Mouse (Mus musculus) activated CD4-positive, CD25-positive, alpha-beta regulatory T cell (primary cell): ENCODE measurements around the gene Pet100. TPM values are rescaled to one million over a fixed set of nuclear protein-coding genes. Genes with fewer than 3 reads are reported as not detected.

Experiments
- polyA plus RNA-seq, 2 experiments: library from polyadenylated mRNA; unstranded; fragments of 100-300 nt; shearing (Covaris generic); gene quantifications; one replicate each; pipeline ENCODE4 v1.2.1; 2017

The Pet100 gene
- polyA plus RNA-seq: 100 to 1,000 TPM; 122 to 131 TPM

DNA sequence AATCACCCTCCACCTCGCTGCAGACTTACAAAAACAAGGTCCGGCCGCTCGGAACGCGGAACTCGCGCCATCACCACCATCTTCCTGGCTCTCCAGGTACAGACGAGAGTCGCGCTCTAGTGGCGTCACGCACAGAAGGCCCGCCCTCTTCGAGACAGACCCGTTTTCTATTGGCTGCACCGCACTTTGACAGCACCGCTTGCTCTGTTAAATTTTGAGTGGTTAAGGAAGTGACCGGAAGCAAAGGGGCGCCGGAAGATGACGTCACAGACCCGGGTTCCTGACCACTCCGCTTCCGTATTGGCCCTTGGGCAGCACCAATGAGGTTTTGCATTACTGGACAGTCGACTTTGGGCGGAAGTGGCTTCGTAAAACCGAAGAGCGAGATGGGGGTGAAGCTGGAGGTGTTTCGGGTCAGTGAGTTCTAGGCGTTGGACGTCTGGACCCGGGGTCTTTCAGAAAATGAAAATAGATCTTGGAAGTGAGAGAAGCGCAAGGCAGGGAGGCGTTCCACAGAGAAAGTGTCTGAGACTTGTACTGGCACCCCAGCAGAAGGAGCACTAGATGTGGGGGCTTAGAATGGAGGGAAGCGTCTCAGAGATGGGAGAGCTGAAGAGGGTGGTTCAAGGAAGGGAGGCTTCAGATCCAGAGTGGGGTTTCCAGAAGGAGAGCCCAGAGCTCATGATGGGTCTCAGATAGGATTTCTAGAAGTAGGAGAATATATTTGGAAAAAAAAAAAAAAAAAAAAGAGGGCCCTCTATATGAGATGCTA, at the start of gene Pet100, which contains the start of gene Xab2:
Pet100 (plus strand) TSS at position 350 of the 772 bp plus-strand sequence.
Xab2 (minus strand) TSS at position 118 of the 772 bp plus-strand sequence.

DNA sequence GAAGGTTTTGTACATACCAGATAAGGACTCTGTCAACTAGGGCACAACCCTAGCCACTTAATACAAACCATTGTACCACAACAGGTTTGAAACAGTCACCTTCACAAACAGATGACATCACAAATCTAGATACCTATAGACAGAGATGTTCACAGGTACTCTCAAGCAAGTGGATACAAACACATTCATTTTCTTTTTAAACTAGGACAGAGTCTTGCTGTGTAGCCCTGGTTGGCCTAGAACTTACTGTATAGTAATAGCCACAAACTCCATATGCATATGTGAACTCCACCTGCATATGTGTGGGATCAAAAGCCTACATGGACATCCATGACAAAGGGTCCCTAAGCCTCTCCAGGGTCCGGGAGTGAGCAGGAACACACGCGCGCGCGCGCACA, 34.4 kb upstream of the Pet100 start, which contains the start of gene Camsap3:
Camsap3 (plus strand) TSS at position 301 of the 398 bp plus-strand sequence.

DNA sequence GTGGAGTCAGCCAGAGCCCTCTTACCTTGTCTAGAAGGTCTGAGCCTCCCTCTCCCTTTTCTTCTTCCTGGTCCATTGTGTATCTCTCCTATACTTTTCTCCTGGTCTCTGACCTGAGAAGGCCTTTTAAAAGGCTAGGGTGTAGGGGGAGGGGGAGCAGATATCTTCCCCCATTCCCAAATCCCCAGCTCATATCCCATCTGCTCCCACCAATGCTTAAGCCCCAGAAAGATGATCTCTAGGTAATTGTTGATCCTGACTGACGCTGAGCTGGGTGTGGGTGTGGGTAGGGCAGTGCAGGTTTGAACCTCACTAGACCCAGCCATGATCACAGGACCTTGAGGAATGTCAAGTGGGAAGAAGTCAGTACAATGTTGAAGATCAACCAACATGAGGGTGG, 4.1 kb downstream of the Pet100 start, which contains the start of gene Pcp2:
Pcp2 (minus strand) TSS at position 101 of the 400 bp plus-strand sequence.

DNA sequence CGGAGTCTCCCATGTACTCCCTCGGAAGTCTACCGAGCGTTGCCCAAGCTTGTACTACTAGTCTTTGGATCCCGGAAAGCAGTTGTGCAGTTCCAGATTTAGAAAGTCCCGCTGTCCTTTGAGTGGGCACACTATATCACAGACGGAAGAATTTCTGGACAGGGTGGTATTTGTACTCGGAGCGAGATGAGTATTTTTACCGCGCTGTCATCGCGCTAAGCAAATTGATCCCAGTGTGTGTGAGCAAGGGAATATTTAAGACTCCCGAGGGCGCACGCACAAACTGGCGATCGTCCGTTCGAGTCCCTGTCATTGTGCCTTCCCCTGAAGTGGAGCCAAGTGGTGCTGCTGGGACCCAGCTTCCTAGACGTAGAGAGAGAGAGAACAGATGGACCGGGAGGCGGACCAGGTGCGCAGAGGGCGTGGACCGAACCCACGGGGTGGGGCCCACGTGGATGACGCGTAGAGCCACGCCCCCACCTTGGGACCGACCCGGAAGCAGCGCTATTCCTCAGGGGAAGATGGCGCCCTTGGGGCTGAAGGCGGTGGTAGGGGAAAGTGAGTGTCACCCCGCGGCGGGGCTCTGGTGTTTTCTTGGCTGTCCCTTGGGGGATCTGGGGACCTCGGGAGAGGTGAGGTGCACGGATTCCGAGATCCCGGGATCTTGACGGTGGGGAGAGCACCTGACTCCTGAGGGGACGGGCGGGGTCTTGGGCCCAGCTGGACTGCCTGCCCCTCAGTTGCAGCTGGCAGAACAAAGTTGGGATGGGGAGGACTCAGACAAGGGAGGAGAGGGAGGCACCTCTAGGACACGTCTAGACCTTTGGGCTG, 9.5 kb downstream of the Pet100 start, which contains the start of gene Stxbp2:
Stxbp2 (plus strand) TSS at position 309 of the 831 bp plus-strand sequence.

DNA sequence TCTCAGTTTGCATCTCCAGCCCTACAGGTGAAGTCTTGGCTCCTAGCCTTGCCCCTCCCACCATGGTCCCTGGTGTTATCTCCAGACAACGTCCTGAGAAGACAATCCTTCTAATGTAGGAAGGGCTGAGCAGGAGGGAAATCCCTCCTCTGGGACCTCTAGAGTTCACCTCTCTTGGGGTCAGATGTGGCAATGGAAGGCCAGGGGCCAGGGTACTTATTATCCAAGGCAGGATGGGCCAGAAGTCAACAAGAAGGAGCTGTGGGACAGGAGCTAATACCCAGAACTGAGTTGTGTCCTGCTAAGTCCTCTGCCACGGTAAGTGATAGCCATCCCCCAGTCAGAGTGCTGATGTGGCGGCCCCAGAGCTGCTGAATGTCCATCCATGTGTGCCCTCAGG, 34.2 kb downstream of the Pet100 start, which contains the start of gene Retn:
Retn (plus strand) TSS at position 245 of the 400 bp plus-strand sequence.

DNA sequence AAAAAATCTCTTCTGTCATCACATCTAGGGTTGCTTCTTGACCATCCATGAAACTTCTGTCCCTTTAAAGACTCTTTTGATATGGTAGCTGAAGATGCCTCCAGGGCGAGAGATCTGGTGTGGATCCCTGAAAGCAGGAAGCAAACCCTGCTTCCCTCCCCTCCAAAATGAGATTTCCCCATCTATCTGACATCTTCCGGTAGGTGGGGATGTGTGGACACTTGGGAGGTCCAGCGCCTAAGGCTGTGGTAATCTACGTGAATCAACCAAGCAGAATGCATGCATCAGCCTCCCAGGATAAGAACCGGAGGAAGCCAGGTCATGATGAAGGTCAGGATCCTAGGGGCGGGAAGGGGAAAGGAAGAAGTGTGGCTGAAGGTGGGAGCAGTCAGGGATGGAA, 44.2 kb downstream of the Pet100 start, which contains the start of gene Mcemp1:
Mcemp1 (plus strand) TSS at position 248 of the 400 bp plus-strand sequence.

DNA sequence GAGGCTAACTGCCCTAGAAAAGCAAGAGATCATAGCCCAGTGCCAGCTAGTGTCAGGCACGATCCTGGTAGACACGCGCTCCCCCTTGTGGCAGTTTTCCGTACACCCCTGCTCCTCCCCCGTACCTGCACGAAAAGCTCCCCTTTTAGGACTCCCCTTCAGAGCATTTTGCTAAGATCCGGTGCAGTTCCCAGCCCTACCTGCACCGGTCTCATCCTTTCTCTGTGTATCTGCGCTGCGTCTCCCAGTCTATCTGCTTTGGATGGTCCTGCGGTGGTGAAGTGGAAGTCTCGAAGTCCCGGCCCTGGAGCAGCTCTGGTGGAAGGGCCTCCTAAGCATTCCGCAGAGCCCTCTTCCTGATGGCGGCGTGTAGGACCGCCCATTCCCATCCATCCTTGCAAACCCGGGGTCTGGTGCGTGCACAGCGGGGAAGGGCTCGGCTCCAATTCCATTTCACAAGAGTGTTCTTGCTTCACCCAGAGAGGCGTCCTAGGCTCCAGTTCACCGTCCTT, 50.7 kb downstream of the Pet100 start, which contains the start of gene Fcor:
Fcor (minus strand) TSS at position 383 of the 512 bp plus-strand sequence.

Other genes starting within 250 kb of the Pet100 start
- 10 to 100 TPM; 54.8 to 71.1 TPM for gene Arhgef18, start 228.5 kb upstream of the Pet100 start, polyA plus RNA-seq
- 1 to 10 TPM; 4.8 to 5.7 TPM for gene Pex11g, start 153.9 kb upstream of the Pet100 start, polyA plus RNA-seq
- not detected for gene Tex45, start 150.7 kb upstream of the Pet100 start, polyA plus RNA-seq
- 10 to 100 TPM in 1 of 2 experiments, 1 to 10 TPM in 1; 5.3 to 13.0 TPM for gene Zfp358, start 128.4 kb upstream of the Pet100 start, polyA plus RNA-seq
- 10 to 100 TPM; 79.5 to 93.9 TPM for gene Mcoln1, start 121.1 kb upstream of the Pet100 start, polyA plus RNA-seq
- gene Pnpla6, start 106.2 kb upstream of the Pet100 start, polyA plus RNA-seq: 10 to 100 TPM; 22.3 to 27.5 TPM
- gene C330021F23Rik, start 53.6 kb upstream of the Pet100 start, polyA plus RNA-seq: under 1 TPM in 1 of 2 experiments, not detected in 1; 0.20 TPM
- gene Camsap3, start 34.3 kb upstream of the Pet100 start, polyA plus RNA-seq: under 1 TPM in 1 of 2 experiments, not detected in 1; 0.33 TPM
- 10 to 100 TPM; 81.8 to 82.2 TPM for gene Xab2, start 232 bp upstream of the Pet100 start, polyA plus RNA-seq
- under 1 TPM; 0.16 to 0.20 TPM for gene Pcp2, start 4.0 kb downstream of the Pet100 start, polyA plus RNA-seq
- 100 to 1,000 TPM; 211 to 215 TPM for gene Stxbp2, start 9.4 kb downstream of the Pet100 start, polyA plus RNA-seq
- not detected for gene Retn, start 34.2 kb downstream of the Pet100 start, polyA plus RNA-seq
- under 1 TPM; 0.36 to 0.92 TPM for gene Mcemp1, start 44.2 kb downstream of the Pet100 start, polyA plus RNA-seq
- gene Fcor, start 50.8 kb downstream of the Pet100 start, polyA plus RNA-seq: not detected
- gene Trappc5, start 54.8 kb downstream of the Pet100 start, polyA plus RNA-seq: 10 to 100 TPM; 27.9 to 28.4 TPM
- 1 to 10 TPM in 1 of 2 experiments, under 1 TPM in 1; 0.47 to 2.0 TPM for gene Fcer2a, start 72.6 kb downstream of the Pet100 start, polyA plus RNA-seq
- not detected for gene Clec4g, start 99.1 kb downstream of the Pet100 start, polyA plus RNA-seq
- under 1 TPM; 0.20 to 0.32 TPM for gene Cd209a, start 127.4 kb downstream of the Pet100 start, polyA plus RNA-seq
- under 1 TPM in 1 of 2 experiments, not detected in 1; 0.12 TPM for gene Cd209e, start 232.8 kb downstream of the Pet100 start, polyA plus RNA-seq